Mouse (Mus musculus) liver, embryonic 14.5 days (tissue): ENCODE data around the gene Wfdc8.

Source experiments
- CTCF ChIP-seq: IDR thresholded peaks from 2 replicates; pipeline ENCODE4 v1.5.1; 2016; ENCODE audit warnings: antibody characterized with exemption, low read depth, control low read depth
- EP300 ChIP-seq: IDR thresholded peaks from 2 replicates; pipeline ENCODE4 v1.6.1; 2016; ENCODE audit warnings: antibody characterized with exemption, low read depth

DNA sequence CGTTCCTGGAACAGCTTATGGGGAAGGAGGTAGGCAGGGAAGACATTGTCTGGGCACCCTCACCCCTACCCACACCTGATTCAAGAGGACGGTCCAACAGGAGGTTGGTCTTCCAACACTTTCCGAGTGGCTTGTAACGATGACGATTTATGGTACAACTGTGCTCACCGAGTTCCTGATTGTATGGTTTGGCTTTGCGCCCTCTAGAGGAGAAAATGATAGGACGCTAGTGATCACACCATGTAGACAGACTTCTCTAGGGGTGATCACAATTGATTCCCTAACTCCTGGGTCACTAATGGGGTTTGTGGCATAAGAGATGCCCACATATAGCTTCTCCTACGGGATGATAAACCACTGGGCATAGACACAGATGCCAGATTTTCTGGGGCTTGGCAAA is 21.8 kb upstream of the Wfdc8 start:
- TF ChIP-seq EP300 (no peak), CTCF (peak; percentile 44)
